Mouse (Mus musculus) kidney, adult 11 months (tissue): ENCODE data around the gene Ank3.

Experiments
- DNase-seq: peaks from one replicate; pipeline ENCODE4 v3.0.0; 2022

Gene Ank3

DNA sequence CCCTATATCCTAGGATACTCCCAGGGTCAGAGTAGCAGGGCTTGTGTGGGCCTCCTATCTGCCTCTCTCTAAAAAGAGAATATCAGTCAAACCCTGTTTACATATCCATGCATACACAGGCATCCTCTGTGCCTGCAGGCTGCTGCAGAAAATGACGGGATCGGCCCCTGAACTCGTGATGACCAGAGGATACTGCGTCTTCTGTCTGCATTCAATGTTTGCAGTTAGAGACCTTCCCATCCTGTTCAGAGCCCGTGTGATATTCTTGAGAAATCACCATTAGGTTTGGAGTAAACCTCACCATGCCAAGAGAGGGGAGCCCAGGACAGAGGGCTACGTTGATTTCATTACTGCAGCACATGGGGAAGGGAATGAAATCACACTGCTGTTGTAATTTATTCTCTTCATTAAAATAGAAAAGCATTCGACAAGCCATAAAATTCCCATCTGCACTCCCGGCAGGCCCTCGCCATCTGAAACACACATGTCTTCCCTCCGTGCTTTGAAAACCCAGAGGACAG is 331.8 kb downstream of the Ank3 start:
- DNase-seq, result no peak

DNA sequence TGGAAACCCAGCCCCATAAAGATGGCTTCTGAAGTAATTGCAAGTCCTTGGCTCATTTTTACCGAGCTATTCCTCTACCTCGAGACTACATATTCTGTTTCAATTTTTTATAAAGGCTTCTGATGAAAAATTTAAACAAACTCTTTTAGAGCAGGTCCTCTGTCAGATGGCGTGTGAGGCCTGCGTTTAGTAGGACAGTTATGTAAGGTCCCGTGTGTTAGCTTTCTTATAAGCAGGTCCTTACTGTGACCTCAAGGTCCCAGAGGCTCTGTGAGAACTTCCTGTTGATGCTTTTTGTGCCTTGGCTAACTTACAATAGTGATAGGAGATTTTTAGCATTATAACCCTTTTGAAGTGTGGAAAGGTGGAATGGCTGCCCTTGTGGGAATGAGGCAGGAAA is 332.8 kb downstream of the Ank3 start:
- no peak for DNase-seq

DNA sequence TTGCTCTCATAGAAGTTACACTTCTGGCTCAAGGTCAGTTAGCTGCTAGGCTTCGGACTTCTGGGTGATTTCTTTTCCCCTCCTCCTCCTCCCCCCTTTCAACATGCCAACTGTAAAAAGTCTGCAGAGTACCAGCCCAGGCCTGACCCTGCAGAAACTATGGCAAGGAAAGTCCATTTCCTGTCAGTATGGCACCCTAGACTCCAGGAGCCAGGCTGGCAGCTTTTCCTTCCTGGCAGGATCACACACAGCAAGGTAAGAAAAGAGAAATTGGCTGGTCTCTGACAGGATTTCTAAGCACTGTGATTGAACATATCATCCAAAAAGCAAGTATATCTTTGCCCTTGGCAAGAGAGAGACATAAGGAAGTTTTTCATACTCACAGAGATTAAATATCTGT is 333.3 kb downstream of the Ank3 start:
- DNase-seq, result no peak

- peak; percentile 22 for DNase-seq
Measured at GRCm38 (mm10) chr10:69736241-69736640, 337.7 kb downstream of the Ank3 start.

- no peak for DNase-seq
Measured at GRCm38 (mm10) chr10:69738741-69739271, 340.2 kb downstream of the Ank3 start.

- no peak for DNase-seq
Measured at GRCm38 (mm10) chr10:69742528-69742927, 344.0 kb downstream of the Ank3 start.

- DNase-seq, result no peak
Measured at GRCm38 (mm10) chr10:69744181-69744580, 345.6 kb downstream of the Ank3 start.

DNA sequence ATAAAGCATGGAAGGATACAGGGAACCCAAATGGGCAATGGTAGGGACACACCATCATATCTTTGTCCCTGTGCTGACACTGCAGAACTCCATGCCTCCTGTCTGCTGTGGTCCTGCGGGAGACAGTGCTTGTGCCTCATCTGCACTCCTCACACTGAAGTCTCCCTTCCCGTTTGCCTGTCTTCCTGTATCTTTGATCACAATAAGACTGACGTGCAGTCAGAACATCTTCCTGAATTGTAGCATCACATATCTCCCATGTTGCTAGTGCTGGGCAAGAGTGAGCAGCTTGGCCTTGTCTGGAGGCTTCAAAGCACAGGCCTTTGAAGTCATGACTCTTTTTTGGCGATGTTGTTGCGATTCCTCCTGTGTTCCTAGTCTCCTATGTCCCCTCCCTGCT is 346.3 kb downstream of the Ank3 start:
- no peak for DNase-seq

DNA sequence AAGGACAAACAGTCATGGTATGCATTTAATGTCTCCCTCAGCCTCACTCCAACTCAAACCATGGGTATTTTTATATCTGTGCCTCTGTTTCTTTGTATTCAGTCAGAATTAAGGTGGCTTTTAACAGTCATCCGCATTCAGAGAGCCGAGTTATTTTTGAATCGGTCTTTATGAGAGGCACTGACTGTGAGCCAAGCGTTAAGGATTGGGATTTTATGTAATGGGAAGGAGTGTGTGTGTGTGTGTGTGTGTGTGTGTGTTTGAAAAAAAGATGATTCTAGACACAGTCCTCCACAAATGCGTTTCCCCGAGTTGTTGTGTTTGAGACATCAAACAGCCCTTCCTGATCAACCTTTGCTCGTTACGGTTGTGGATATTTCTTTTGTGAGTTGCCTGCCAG is 347.7 kb downstream of the Ank3 start:
- no peak for DNase-seq

DNA sequence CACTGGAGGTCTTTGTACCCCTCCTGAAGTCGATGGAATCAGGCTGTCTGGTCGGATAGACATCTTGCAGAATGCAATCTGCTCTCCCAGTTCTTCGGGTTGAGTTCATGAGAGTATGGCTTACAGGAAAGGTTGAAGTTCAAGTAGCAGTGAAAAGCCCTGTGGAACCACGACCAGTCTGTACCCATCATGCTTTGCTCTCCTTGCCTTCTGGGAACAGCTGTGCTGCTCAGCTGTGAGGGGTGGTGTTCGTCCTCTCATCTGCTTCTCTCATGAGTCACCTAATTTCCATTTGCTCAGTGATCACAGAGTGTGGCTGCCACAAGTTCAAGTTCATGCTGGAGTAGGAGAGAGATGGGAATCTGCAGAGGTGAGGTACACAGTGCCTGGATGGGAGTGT is 348.2 kb downstream of the Ank3 start:
- DNase-seq, result no peak

DNA sequence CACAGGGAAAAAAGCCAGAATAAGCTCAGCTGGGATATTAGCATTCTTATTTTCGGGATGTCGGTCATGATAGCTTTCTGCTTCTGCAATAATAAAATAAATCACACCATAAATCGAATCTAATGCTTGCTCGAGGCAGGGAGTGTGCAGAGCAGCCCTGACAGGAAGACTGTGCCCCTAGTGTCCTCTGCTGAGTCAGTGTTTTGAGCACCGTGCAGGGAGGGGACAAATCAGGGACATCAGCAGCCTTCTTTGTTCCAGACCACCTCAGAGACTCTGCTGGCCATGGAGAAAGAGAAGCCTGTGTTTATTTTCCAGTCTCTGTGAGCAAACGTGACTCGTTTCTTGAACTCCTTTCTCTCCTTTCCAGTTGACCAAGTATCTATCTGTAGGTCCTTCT is 352.8 kb downstream of the Ank3 start:
- DNase-seq, result no peak

DNA sequence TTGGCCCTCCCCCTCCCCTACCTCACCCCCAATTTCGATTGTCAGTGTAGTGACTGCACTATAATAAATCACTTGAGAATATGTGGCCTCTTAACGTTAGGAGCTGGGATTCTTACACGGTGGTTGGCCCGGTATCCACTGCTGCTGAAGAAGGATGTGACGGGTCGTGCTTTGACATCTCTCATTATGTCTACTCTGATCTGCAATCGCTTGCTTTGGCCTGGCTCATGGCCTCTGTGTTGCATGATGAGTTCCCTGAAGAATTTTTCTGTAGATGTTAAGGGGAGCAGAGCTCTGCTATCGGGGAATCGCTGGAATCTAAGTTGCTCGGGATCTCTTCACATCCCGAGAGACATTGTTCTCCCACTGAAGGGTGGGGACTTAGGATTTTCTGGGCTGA is 354.9 kb downstream of the Ank3 start:
- DNase-seq, result no peak

- no peak for DNase-seq
Measured at GRCm38 (mm10) chr10:69756956-69757672, 358.5 kb downstream of the Ank3 start.

DNA sequence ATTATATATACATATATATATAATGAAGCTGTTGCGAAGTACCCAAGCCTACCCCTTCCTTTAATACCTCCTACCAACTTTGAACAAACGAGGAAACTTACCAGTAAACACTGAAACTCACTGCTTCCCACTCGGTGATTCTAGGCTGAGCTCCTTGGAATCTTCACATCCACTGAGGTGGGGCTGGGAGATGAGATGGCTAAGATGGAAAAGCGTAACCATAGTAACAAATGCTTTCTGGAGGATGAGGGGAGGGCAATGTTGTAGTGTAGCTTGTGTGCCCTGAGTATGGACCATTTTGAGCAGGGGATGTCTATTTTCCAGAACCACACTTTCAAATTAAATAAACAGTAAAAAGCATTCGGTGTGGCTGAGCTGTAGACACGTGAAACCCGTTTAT is 364.4 kb downstream of the Ank3 start:
- no peak for DNase-seq

DNA sequence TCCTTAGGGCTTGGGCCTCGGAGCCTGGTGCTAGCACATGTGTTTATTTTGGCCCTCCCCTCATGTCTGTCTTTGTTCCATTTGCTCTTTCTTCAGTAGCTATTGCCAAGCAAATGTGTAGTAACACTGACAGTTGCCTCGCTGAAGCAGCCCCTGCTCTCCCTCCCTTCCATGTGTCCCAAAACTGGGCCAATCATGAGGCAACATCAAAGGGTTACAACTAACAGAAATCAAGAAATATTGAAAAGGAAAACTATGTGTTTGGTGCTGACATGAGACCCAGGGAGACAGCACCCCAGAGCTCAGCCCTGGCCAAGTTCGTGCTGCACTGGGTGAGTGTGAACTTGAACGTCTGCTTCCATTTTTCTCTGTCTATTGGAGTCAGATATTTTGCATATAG is 365.8 kb downstream of the Ank3 start:
- no peak for DNase-seq

GRCm38 (mm10) chr10:69777065-69777645 is 378.6 kb downstream of the Ank3 start:
- DNase-seq, result no peak

DNA sequence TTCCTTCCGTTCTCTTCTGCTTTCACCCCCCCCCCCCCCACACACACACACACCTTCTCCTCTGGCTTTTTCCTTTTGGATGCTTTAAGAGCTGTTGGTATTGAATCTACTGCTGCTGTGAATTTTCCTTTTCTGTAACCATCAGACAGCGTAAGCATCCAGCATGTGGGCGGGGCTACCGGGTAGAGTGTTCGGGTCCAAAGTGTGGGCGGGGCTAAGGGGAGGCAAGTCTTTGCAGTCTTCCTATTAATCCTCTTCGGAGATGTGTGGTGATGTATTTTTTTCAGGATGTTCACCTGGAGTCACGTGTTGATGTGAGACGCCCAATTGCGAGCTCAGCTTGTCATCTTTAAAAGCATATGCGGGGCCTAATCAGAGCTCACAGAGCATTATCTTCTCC is 379.2 kb downstream of the Ank3 start:
- DNase-seq, result no peak

GRCm38 (mm10) chr10:69779246-69779645 is 380.7 kb downstream of the Ank3 start:
- no peak for DNase-seq

DNA sequence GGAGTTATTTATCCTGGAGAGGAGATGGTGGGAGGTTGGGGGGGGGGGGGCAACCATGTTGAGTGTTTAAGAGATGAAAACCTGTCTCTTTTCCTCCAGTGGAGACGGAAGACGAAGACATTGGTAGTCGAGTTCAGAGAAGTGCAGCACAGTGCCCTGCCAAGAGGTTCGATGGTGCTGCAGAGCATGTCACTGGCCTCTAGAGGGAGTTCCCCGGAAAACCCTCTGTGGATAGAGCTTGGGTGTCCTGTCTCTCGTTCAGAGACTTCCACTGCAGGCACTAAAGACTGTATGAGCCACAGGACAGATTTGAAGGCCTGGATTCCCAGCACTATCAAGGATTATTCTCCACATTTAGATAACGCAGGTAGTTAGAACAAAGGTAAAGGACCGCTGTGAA is 382.9 kb downstream of the Ank3 start:
- peak; percentile 35 for DNase-seq

GRCm38 (mm10) chr10:69785235-69785634 is 386.7 kb downstream of the Ank3 start:
- no peak for DNase-seq

DNA sequence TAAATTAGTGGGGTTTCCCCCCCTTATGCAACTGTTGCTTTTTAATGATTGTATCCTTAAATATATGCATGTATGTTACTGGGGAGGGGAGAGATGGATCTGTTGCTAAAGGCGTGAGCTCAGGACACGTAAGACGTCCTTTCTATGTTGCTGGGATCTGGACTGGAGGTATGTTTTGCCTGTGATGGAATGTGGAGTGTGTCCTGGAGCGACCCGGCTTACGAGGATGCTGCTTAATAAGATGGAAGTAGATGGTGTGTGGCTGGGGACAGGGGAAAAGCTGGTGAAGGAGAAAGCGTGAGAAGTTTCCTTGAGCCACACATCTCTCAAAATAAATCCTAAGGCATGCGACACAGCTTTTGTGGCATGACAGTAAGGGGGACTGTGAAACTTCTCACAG is 387.1 kb downstream of the Ank3 start:
- DNase-seq, result no peak

- DNase-seq, result no peak
Measured at GRCm38 (mm10) chr10:69786220-69786993, 387.8 kb downstream of the Ank3 start.

DNA sequence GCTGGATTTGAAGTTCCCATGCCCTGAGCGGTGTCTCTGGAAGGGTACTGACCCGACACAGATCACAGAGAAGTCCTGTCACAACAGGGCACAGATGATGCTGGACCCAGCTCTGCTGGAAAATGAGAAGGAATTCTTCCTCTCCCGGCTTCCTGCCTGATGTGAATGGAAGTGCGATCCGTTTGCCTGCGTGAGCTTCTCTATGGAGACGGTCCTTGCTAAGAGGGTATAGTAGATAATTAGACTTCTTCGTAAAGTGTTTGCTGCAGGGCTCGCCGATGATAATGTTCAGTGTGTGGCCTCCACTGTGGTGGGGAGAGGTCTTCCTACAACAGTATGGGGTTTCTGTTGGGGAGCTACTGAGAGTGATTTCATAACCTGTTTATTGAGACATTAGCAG is 388.8 kb downstream of the Ank3 start:
- no peak for DNase-seq

GRCm38 (mm10) chr10:69790606-69791005 is 392.0 kb downstream of the Ank3 start:
- no peak for DNase-seq
